Mouse (Mus musculus) mouse trophoblast stem cell (cell line): ENCODE data around the gene Tiparp.

Source experiments
- in situ Hi-C, 2 experiments: fragments of 300-500 bp; cut with MseI, MboI; formaldehyde crosslinking; loops; 2 replicates in 1 of 2; 3 replicates in 1 of 2; pipeline ENCODE4 v1.15.1; 2025

Gene Tiparp

GRCm38 (mm10) chr3:65579260-65579921 is 51.2 kb downstream of the Tiparp start:
- in situ Hi-C loops = no loop called here

DNA sequence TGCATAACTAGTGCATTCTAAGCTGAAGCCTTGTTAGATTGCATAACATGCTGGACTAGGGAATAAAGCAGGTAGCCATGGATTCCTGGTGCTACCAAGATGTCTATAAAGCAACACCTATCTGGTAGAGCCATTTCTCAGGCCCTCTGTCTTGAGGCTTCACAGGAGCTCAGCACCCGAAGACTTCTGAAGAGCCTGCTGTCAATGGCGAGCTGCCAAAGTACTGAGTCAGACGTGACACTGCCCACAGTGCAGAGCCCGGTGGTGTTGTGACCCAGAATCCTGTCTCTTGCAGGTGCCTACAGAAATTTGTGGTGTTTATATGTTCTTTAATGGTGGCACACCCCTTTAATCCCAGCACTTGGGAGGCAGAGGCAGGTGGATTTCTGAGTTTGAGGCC is 53.4 kb downstream of the Tiparp start:
- in situ Hi-C loops = no loop called here

DNA sequence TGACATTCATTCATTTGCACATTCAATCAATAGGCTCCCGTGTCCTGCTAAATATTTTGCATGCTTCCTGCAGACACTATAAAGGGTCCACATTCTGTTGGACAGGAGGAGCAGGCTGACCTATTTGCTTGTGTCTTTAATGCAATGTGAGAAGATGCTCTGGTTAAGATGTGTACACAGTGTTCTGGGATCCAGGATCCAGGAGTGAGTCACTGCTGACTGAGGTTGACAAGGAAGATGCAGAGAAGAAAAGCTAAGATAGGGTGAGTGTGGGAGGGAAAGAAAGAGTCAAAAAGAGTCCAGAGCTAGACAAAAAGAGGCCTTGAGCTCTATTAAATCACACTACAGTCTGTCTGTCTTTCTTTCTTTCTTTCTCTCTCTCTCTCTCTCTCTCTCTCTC is 56.1 kb downstream of the Tiparp start:
- in situ Hi-C loops = no loop called here

- in situ Hi-C loops = no loop called here
Observed at GRCm38 (mm10) chr3:65585291-65585690, 57.1 kb downstream of the Tiparp start.

DNA sequence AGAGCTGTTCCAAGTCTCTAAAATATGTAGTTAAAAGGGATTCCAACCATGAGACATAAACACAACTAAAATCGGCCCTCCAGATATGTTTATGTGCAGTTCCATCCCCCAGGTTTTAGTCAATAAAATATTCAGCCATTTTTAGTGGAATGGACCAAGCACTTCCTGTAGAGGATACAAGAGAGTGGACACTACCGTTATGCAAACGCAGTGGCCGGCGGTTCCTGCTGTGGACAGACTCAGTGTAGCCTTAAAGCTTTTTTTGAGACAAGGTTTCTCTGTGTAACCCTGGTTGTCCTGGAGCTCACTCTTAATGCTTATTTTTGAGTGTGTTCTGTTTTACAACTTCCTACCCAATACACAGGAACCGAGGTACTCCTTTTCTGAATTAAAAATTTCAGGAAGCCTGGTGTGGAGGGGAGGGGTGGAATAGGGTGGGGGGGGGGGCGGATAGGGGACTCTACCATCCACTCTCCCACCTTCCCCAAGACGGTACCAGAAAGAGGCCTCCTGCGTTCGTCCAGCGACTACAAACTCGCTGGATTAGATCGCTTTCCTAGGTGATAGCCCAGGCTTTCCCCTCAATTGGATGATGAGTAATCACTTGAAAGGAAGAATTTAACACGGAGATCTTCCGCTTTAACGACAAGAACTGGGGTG is 57.7 kb downstream of the Tiparp start:
- in situ Hi-C loops = no loop called here

- in situ Hi-C loops = no loop called here
Observed at GRCm38 (mm10) chr3:65586483-65586905, 58.3 kb downstream of the Tiparp start.

- in situ Hi-C loops = no loop called here
Observed at GRCm38 (mm10) chr3:65586966-65587365, 58.8 kb downstream of the Tiparp start.

- in situ Hi-C loops = no loop called here
Observed at GRCm38 (mm10) chr3:65588424-65588823, 60.2 kb downstream of the Tiparp start.

DNA sequence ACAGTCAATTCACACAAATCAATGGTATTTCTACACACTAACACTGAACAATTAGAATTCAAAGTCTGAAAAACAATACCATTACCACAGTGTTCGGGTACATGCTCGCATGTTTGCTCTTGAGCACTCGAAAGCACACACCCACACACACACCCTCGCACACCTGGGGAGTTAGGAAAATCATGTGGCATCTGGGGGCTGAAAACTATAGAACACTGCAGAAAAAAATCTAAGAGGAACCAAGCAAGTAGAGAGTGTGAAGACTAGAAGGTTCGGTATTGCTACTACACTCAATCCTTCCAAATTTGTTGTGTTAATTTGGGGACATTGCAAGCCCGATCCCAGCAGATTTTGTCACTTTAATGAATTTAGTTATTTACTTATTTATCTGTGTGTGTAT is 64.6 kb downstream of the Tiparp start:
- in situ Hi-C loops = no loop called here

DNA sequence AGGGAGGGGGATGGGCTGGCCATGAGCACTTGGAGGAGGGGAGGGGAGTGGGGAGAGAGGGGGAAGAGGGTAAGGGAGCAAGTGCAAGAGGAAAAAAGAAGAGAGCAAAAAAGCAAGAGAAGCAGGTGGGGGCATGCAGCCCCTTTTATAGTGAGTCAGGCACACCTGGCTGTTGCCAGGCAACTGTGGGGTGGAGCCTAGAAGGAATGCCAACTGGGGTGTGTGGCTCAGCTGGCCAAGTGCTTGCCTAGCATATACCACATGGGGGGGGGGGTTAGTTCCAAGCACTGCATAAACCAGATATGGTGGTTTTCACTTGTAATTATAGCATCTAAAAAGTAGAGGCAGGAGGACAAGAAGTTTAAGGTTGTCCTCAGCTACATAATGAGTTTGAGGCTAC is 66.3 kb downstream of the Tiparp start:
- in situ Hi-C loops = no loop called here

DNA sequence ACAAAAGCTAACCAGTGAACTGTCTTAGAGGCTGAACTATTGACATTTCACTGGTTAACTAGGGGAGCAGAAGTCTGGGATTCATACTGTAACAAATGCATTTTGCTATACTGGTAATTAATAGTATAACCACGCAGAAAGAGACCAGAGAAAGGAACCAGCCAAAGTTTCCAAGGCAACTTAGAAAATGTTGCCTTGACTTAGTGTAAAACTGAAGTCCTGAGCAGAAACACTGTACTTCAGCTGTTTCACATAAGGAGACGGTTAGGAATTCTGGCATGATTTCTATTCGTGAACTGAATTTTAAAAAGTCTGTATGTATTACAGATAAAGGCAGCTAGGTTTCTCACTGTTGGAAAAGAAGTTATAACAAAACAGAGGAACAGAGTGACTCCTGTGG is 67.0 kb downstream of the Tiparp start:
- in situ Hi-C loops = no loop called here

DNA sequence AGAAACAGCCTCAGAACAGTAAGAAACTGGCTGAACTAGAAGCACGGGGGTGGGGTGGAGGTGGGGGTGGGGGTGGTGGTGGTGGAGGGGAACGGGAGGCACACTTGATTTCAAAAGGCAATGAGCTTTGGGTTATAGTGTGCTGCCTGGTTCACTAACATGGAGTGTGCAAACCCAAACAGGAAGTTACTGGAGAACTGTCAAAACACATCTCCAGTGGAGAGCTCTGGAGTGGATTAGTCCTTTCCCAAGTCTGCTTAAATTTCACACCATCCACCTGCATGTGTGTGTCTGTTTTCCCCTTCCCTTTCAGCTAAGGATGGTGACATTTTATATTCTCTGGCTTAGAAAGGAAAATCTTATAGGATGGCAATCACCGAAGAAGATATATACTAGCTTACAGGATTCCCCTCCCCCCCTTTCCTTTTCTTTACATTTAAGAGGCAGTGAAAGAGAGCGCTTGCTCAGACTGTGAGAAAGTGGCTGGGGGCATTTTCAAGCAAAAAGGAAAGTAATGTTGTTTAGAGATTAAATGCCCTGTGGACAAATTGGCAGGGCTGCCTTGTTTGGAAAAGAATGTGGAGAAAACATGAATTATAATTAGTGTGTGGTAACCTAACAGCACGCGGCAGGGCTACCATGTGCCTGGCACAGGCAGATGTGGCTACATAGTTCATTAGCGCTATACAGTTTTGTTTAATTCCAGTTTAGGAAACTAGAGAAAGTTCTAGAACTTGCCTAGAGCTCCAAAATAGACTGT is 70.0 kb downstream of the Tiparp start:
- in situ Hi-C loops = no loop called here

DNA sequence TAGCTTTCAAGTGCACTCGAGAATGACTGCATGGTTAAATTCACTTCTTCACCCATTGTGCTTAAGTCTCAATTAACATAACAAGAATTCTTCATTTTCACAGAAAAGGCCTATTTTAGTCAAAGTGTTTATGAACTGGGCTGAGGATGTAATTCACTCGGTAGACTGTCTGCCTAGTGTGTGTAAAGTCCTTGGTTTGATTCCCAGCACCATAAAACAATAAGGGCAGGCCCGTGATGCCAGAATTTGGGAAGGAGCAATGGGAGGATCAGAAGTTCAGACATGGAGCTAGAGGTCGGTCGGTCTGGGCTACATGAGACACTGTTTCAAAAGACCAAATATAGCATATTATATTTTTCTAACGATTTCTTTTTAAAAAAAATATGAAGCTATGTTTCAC is 70.9 kb downstream of the Tiparp start:
- in situ Hi-C loops = no loop called here

- in situ Hi-C loops = no loop called here
Observed at GRCm38 (mm10) chr3:65601291-65602050, 73.3 kb downstream of the Tiparp start.

DNA sequence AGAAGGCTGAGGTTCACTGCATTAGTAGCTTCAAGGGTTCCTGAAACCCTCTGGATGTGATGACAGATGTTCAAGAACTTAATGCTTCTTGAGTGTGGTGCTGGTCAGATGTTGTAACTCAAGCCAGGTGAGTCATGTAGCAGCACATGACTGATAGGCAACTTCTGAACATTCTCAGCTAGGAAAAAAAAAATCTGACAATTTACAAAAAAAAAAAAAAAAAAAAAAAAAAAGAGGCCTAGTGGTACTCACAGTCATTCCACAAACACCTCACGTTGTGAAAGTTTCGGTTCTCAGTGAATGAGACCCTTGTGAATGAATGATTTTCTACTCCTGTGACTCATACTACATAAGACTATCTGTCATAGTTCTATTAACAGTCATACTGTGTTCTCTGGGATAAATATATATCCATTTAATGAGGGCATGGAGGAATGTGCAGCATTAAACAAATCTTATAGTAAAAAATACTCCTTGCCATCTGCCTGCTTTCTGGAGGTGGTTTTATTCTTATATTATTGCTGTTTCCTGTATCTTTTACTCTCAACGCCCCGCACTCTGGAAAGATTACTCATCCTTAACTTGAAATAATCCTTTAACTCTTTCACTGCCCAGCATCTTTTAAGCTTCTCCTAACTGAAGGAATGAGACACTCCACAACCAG is 75.3 kb downstream of the Tiparp start:
- in situ Hi-C loops = no loop called here
